Mouse (Mus musculus) spleen, postnatal 36 days (tissue): ENCODE measurements around the gene Dock2.

Experiments used
- DNase-seq, 2 experiments: peaks; one replicate each; pipeline ENCODE4 v3.0.0; 2022; ENCODE audit warnings: low spot score in 2 of 2, mixed read lengths in 1 of 2

The Dock2 gene

GRCm38 (mm10) chr11:34427212-34427611, 356.5 kb downstream of the Dock2 start:
- no peak for DNase-seq

DNA sequence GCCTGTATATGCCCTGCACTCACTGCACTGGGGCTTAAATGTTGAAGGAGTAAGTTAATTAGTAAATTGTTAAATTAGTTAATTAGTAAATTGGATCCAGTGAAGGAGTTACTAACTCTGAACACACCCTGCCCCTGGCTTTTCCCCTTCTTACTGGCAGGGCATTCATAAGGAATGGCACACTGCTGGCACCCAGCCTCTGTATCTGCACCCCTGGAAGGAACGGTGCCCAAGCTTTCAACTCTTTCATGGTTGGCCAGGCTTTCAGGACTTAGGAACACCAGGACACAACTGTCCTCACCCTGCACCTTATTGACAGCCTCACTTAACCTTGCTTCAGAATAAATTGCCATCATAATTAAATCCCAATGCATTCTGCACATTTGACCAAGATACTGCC, 359.1 kb downstream of the Dock2 start:
- DNase-seq: no peak

- no peak for DNase-seq
These were observed 362.6 kb downstream of the Dock2 start for GRCm38 (mm10) chr11:34421061-34421460.

DNA sequence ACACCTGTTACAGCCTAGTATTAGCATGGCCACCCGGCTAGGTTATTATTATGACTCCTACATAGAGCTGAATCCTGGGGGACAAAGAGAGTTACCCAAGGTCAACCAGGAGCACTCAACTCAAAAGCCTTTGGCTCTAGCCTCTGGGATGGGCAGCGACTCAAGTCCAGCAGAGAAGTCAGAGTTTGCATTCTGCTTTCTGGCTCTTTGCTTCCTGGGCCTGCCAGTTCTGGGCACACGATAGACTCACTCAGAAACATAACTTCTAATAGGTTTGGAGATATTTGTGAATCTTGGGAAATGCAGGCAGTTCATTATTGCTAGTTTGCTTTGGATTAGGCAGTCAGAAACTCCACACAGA, 367.1 kb downstream of the Dock2 start:
- DNase-seq: no peak

GRCm38 (mm10) chr11:34415884-34416618, 367.6 kb downstream of the Dock2 start:
- no peak for DNase-seq

GRCm38 (mm10) chr11:34406850-34407249, 376.8 kb downstream of the Dock2 start:
- DNase-seq: no peak

DNA sequence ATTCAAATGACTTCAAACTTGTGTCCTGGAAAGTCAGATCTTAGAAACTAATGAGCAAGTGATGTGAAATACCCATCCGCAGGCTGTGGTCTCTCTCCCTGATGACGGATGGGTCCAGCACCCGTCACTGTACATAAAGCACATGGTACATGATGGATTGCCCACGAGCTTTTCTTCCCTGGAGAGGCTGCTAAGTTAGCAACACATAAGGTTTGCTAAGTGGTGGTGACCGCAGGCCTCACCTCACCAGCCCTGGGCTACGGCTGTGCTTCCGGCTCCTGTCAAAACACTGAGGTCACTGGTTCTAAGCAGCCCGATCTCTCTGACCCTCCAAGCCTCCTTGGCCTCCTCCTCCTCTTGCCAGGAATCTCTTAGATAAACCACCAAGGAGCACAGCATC, 377.4 kb downstream of the Dock2 start:
- DNase-seq: no peak

DNA sequence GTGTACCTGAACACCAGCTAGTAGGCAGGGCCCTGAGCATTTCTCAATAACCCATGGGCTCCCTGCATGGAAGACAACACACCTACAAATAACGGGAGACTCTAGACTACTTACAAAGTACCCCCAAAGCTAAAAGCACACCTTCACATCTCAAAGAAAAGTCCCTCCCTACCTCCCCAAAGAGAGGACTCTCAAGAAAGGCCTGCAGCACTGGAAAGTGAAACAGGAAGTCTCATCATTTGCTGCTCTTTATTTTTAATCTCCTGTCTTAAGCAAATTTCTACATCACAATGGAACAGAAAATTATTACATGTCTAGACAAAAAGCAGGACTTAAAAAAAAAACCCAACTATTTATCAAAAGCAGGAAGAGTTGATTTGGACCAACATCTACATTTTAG, 378.4 kb downstream of the Dock2 start:
- peak in 1 of 2 experiments; percentile 21 for DNase-seq

DNA sequence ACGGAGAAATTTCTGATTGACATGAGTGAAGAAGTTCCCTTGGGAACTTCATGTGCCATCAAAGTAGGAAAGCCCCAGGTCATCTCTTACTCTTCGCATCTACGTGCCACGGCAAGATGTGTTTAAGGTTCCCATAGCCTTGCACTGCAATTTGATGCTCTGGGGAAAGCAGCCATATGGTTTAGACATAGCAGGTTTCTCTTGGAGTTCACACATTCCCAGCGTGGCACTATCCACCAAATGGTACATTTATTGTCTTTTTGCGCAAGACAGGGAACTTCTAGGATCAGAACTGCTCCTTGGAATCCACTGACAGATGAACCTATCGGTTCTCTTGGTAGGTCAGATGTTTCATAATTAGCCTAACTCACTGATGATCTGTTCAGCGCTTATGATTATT, 382.3 kb downstream of the Dock2 start:
- no peak for DNase-seq

- DNase-seq: peak in 1 of 2 experiments; percentile 4
These were observed 385.1 kb downstream of the Dock2 start for GRCm38 (mm10) chr11:34398555-34398954.

- DNase-seq: no peak
These were observed 386.0 kb downstream of the Dock2 start for GRCm38 (mm10) chr11:34397661-34398060.

- DNase-seq: no peak
These were observed 387.9 kb downstream of the Dock2 start for GRCm38 (mm10) chr11:34395802-34396201.

GRCm38 (mm10) chr11:34392105-34392504, 391.6 kb downstream of the Dock2 start:
- DNase-seq: no peak

DNA sequence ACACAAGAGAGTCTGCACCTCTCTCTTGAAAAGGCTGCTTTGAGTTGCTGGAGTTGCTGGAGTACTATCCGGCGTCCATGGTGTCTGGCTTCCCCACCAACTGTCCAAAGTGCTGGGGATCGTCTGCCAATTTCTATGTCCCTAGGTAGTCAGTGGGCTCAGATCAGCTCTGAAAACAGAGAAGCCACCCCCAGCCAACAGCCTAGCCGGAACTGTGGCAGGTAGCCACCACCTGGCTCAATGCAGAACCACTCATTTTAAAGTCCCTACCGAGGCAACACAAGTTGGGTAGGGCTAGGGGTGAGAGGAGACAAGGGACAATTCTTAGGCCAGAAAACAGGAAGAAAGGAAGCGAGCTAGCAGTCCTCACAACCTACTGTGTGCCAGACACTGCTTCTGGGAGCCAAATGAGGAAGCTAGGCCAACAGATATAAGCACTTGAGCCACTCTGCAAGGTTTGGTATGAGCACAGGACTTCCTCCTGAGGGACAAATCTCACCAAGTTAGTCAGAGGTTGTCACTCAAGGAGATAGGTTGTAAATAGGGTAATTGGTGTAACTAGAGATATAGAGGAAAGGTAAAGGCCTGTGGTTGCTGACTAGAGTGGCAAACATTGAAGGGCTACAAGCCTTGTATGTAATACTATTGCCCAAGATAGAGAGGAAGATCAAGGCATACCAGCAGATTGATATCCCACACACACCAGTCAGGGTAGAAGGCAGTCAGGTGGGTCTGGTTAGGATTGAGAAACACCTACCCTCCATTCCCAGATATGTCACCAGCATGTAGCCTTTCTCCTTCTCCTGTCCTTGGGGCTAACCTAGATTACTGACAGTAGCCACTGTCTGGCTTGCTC, 394.2 kb downstream of the Dock2 start:
- no peak for DNase-seq

GRCm38 (mm10) chr11:34385001-34385688, 398.5 kb downstream of the Dock2 start:
- no peak for DNase-seq

DNA sequence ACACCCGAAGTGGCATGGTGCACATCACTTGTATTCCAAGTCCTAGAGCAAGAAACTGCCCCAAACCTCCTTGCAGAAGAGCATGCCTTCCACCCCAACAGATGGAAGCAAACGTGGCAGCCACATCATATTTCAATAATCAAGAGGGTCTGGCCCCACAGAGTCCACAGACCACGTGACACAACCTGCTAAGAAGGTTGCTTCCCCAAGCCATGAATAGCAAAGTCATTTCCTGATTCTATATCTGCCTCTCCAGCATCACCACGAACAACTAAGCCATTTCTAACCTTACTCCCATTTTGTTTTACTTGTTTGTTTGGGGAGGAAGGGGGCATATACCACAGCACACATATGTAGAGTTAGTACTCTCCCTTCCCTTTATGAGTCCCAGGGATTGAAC, 399.5 kb downstream of the Dock2 start:
- DNase-seq: no peak

DNA sequence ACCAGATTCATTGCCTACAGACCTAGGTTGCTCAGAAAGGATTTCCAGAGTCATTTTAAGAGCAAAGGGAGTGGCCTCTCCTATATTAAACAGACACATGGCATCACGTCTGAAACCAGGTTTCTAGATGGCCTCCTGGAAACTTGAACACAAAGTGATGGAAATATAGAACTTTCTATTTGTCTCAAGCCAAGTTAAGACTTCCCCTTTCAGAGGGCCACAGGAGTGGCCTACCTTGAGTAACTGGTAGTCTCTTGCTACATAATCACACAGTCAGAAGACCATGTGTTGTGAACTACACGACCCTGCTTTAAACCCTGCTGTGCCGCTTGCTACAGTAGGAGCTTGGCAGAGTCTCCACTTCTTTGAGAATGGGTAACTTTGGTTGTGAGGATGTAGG, 400.2 kb downstream of the Dock2 start:
- no peak for DNase-seq

DNA sequence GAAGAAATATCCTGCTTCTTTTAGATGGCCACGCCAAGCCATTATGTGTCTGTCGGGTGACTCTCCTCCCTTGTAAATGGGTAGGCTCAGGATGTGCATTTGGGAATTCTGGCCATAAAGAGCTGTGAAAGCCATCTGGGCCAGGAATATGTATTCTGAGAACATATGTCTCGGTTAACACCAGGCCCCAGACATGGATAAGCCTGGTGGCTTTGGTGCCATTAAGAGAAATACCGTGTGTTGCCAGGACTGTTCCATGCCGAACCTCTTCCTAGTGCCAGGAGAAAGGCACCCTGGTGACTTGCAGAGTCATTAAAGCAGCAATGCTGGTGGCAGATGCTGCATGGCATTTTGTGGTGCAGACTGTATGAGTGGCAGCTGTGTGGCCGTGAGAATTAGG, 406.0 kb downstream of the Dock2 start:
- DNase-seq: no peak

DNA sequence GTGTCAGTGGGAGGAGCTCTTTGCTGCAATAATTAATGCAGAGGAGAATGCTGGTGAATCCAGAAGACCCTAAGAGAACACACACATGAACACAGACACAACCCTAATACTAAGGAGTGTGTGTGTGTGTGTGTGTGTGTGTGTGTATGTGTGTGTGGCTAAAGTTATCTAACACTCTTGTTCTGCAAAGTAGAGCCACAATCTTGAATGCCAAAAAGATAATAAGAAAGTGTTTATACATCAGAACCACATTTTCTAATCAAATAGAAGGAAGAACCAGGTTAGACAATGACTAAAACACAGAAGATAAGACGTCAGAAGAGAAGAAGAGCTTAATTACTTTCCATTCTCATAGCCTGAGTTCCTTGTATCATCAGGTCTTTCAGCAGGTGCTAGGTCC, 408.1 kb downstream of the Dock2 start:
- no peak for DNase-seq

DNA sequence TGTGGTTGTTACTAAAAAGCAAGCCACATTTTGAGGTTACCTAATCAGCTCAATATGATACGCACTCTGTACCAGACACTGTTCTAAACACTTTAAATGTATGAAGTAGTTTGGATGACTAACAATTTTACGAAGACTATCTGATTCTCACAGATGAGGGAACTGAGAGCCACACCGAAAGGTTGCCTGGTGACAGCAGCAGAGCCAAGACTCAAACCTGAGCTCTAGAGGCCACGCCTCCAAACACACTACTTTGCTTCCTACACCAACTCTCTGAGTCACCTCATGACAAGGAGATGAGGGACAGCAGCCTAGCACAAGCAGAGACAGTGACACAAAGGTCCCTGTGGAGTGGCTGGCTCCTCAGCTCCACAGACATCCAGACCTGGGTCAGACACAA, 411.5 kb downstream of the Dock2 start:
- DNase-seq: no peak

GRCm38 (mm10) chr11:34356109-34356508, 427.6 kb downstream of the Dock2 start:
- DNase-seq: no peak

- DNase-seq: no peak
These were observed 428.3 kb downstream of the Dock2 start for GRCm38 (mm10) chr11:34355406-34355805.
